Mouse (Mus musculus) erythroblast, embryonic 14.5 days (primary cell): Measurements from ENCODE around the gene Sh2d4b. TPM values are rescaled to one million over a fixed set of nuclear protein-coding genes. Genes with fewer than 3 reads are reported as not detected.

ENCODE experiments used
- H3K27me3 ChIP-seq: 2 replicates; pipeline ENCODE4 v1.6.1; 2012; ENCODE audit warnings: inconsistent platforms; ENCODE audit not compliant: control insufficient read depth
- H3K36me3 ChIP-seq: 2 replicates; pipeline ENCODE4 v1.6.1; 2012; ENCODE audit warnings: mild to moderate bottlenecking, inconsistent platforms; ENCODE audit not compliant: control insufficient read depth
- H3K4me1 ChIP-seq: 2 replicates; pipeline ENCODE4 v1.6.1; 2012; ENCODE audit warnings: inconsistent platforms; ENCODE audit not compliant: control insufficient read depth
- H3K4me3 ChIP-seq: replicated peaks from 2 replicates; pipeline ENCODE3; 2012; ENCODE audit warnings: moderate library complexity, mild to moderate bottlenecking, inconsistent platforms
- H3K9me3 ChIP-seq: 2 replicates; pipeline ENCODE4 v1.6.1; 2012; ENCODE audit warnings: low read length, inconsistent platforms, mixed read lengths; ENCODE audit not compliant: control insufficient read depth
- GATA1 ChIP-seq: IDR thresholded peaks from 2 replicates; pipeline ENCODE4 v1.6.1; 2012; ENCODE audit warnings: low read length, inconsistent platforms, mixed read lengths
- TAL1 ChIP-seq: IDR thresholded peaks from 3 replicates; pipeline ENCODE4 v1.6.1; 2012; ENCODE audit warnings: low read length, inconsistent platforms, mixed read lengths
- polyA plus RNA-seq: library from polyadenylated mRNA; stranded (reverse); fragments of >175 nt; gene quantifications from 2 replicates; pipeline ENCODE4 v1.2.3, GENCODE M21; 2012

Sh2d4b gene
- 0.06 and 0.09 TPM in 2 replicates for polyA plus RNA-seq

GRCm38 (mm10) chr14:40893196-40893595 lies at the start of gene Sh2d4b:
Gene Sh2d4b, minus strand, starts transcription at chr14:40893266.
- TF ChIP-seq GATA1 (no peak), TAL1 (no peak)
- peaks cover 2% of the 10 kb centered on the region; the same call in 1 of the 2 replicates for H3K27me3 ChIP-seq
- H3K4me3 ChIP-seq, result no peak within 1 kb of the TSS
- H3K36me3 ChIP-seq, result no peaks in the 10 kb centered on the region
- no peaks in the 10 kb centered on the region for H3K9me3 ChIP-seq
- peaks cover 18% of the 10 kb centered on the region for H3K4me1 ChIP-seq

GRCm38 (mm10) chr14:40942429-40942828 lies 49.4 kb upstream of the Sh2d4b start:
- Histone ChIP-seq H3K4me1 (peaks cover 39% of the 10 kb centered on the region), H3K9me3 (no peaks in the 10 kb centered on the region), H3K36me3 (peaks cover 4% of the 10 kb centered on the region), H3K4me3 (no peak overlapping the region), H3K27me3 (no peaks in the 10 kb centered on the region)
- TF ChIP-seq GATA1 (no peak), TAL1 (no peak)

- no peaks in the 10 kb centered on the region for H3K27me3 ChIP-seq
- no peaks in the 10 kb centered on the region for H3K9me3 ChIP-seq
- peaks cover 7% of the 10 kb centered on the region for H3K36me3 ChIP-seq
- peaks cover 48% of the 10 kb centered on the region for H3K4me1 ChIP-seq
- H3K4me3 ChIP-seq, result no peak overlapping the region
- TF ChIP-seq GATA1 (no peak), TAL1 (no peak)
Measured at GRCm38 (mm10) chr14:40938380-40938987, 45.4 kb upstream of the Sh2d4b start.

- Histone ChIP-seq H3K36me3 (peaks cover 11% of the 10 kb centered on the region), H3K27me3 (no peaks in the 10 kb centered on the region), H3K4me1 (peaks cover 50% of the 10 kb centered on the region), H3K9me3 (no peaks in the 10 kb centered on the region), H3K4me3 (no peak overlapping the region)
- TF ChIP-seq GATA1 (no peak), TAL1 (no peak)
Measured at GRCm38 (mm10) chr14:40937052-40937451, 44.0 kb upstream of the Sh2d4b start.

- peaks cover 14% of the 10 kb centered on the region for H3K36me3 ChIP-seq
- no peaks in the 10 kb centered on the region for H3K9me3 ChIP-seq
- no peaks in the 10 kb centered on the region for H3K27me3 ChIP-seq
- peaks cover 57% of the 10 kb centered on the region for H3K4me1 ChIP-seq
- no peak overlapping the region for H3K4me3 ChIP-seq
- no peak for TF ChIP-seq TAL1
- TF ChIP-seq GATA1, result no peak
Measured at GRCm38 (mm10) chr14:40935481-40935880, 42.4 kb upstream of the Sh2d4b start.

GRCm38 (mm10) chr14:40935054-40935453 lies 42.0 kb upstream of the Sh2d4b start:
- Histone ChIP-seq H3K4me1 (peaks cover 54% of the 10 kb centered on the region), H3K9me3 (no peaks in the 10 kb centered on the region), H3K27me3 (no peaks in the 10 kb centered on the region), H3K36me3 (peaks cover 14% of the 10 kb centered on the region), H3K4me3 (no peak overlapping the region)
- TF ChIP-seq TAL1 (no peak), GATA1 (no peak)

GRCm38 (mm10) chr14:40933328-40933727 lies 40.3 kb upstream of the Sh2d4b start:
- Histone ChIP-seq H3K9me3 (no peaks in the 10 kb centered on the region), H3K36me3 (peaks cover 14% of the 10 kb centered on the region), H3K27me3 (no peaks in the 10 kb centered on the region), H3K4me1 (peaks cover 50% of the 10 kb centered on the region), H3K4me3 (no peak overlapping the region)
- TF ChIP-seq GATA1, result no peak
- no peak for TF ChIP-seq TAL1

- peaks cover 14% of the 10 kb centered on the region for H3K36me3 ChIP-seq
- TF ChIP-seq TAL1 (no peak), GATA1 (no peak)
- H3K4me1 ChIP-seq, result peaks cover 61% of the 10 kb centered on the region
Measured at GRCm38 (mm10) chr14:40932225-40932624, 39.2 kb upstream of the Sh2d4b start.

GRCm38 (mm10) chr14:40931115-40931829 lies 38.2 kb upstream of the Sh2d4b start:
- Histone ChIP-seq H3K4me1 (peaks cover 61% of the 10 kb centered on the region), H3K27me3 (no peaks in the 10 kb centered on the region), H3K36me3 (peaks cover 14% of the 10 kb centered on the region), H3K4me3 (no peak overlapping the region), H3K9me3 (no peaks in the 10 kb centered on the region)
- TF ChIP-seq TAL1, result no peak
- TF ChIP-seq GATA1, result no peak

More at GRCm38 (mm10) chr14:40932225-40932624, 39.2 kb upstream of the Sh2d4b start:
- Histone ChIP-seq H3K9me3 (no peaks in the 10 kb centered on the region), H3K4me3 (no peak overlapping the region), H3K27me3 (no peaks in the 10 kb centered on the region)
